Mouse (Mus musculus): ENCODE results near the gene Gm49320.

GRCm38 (mm10) chr8:4267627-4268026 lies 29.0 kb downstream of the Gm49320 start:
- TF ChIP-seq CTCF (IDR thresholded peaks at IDR 0.05; ENCODE audit: control insufficient read depth, insufficient read depth, insufficient replicate concordance, low read depth, low read length) (peak; percentile 22; the same call in 1 of the 2 replicates), POLR2A (IDR thresholded peaks at IDR 0.05; ENCODE audit: control insufficient read depth, low read depth, low read length) (no peak)

Data from testis, adult 2 months (tissue).